Mouse (Mus musculus): ENCODE measurements at regions not wholly inside any gene's neighbourhood (a gene's known extent, or its start where the extent isn't known, plus 50 kb on each side); places are given as distances from the start of the nearest gene placed in this dataset.
A peak's percentile ranks its signal among the peaks of the same experiment; 100 is the strongest.

DNA sequence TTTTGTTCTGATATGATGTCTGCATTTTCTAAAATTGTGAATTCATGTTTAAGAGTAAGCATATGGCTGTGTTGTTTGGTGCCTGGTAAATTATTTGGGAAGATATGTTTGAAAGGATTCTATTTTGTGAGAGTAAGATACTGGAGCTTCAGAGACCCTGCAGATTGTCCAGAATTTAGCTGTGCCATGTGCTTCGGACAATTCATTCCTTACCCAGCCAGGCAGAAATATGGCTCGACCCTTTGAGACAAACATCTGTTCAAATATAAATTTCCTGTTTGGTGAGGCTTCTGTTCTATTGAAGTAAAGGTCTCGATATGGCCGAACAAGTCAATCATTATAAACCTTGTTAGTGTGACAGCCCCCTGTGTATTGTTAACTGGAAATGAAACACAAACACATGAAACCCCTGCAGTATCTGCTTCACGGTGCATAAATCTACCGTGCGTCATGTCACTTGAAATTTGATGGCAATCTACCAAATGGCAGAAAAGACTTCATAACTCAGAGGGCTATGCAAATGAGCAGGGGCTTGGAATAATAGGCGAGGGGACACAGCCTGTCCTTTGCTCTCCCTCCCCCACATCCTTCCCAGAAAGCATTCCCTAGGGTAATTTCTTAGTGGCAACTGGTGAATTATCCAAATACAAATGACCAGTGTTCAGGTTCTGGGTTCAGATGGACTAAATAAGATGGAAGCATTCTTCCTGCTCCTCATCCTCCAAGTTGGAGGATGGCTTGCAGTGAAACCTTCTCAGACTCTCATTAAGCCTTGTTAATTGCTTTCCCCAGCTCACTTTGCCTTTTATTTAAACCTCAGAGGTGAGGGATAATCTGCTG lies 61.8 kb downstream of the Adcyap1 start:
- H3K27ac ChIP-seq (ENCODE audit: low read depth, low read length) = no peak overlapping the region
- 18% methylated on average over 8 of the region's 8 CpGs for WGBS
- no peaks in the 10 kb centered on the region for H3K9me3 ChIP-seq (ENCODE audit: control insufficient read depth, low read length)
- no peak overlapping the region for H3K9ac ChIP-seq (ENCODE audit: low read depth, low read length)
- no peaks in the 10 kb centered on the region for H3K4me1 ChIP-seq (ENCODE audit: control insufficient read depth, insufficient read depth, low read length)
- no peaks in the 10 kb centered on the region for H3K27me3 ChIP-seq (ENCODE audit: control insufficient read depth, insufficient read depth, low read length)
- no peaks in the 10 kb centered on the region for H3K36me3 ChIP-seq (ENCODE audit: control insufficient read depth, insufficient read depth, low read length)
- no peak overlapping the region for H3K4me3 ChIP-seq (ENCODE audit: low read length)
- no peak overlapping the region for H3K4me2 ChIP-seq (replicated peaks; ENCODE audit: low read depth, low read length)
- peak; percentile 32; the same call in 1 of the 2 replicates for ATAC-seq (ENCODE audit: low FRiP score, low TSS enrichment)

DNA sequence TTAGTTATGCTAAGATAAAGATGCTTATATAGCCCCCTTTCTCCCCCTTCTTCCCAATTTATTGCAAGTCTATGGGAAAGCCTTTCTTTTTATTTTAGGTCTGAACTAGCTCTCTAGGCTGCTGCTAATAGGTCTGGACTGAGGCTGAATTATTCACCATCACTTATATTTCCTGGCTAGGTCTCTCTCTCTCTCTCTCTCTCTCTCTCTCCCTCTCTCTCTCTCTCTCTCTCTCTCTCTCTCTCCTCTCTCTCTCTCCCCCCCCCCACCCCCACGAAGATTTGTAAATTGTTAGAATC lies 62.3 kb downstream of the Adcyap1 start:
- Histone ChIP-seq H3K9ac (ENCODE audit: low read depth, low read length) (no peak overlapping the region), H3K4me2 (replicated peaks; ENCODE audit: low read depth, low read length) (no peak overlapping the region), H3K27ac (ENCODE audit: low read depth, low read length) (no peak overlapping the region), H3K27me3 (ENCODE audit: control insufficient read depth, insufficient read depth, low read length) (no peaks in the 10 kb centered on the region), H3K4me1 (ENCODE audit: control insufficient read depth, insufficient read depth, low read length) (no peaks in the 10 kb centered on the region), H3K4me3 (ENCODE audit: low read length) (no peak overlapping the region), H3K36me3 (ENCODE audit: control insufficient read depth, insufficient read depth, low read length) (no peaks in the 10 kb centered on the region), H3K9me3 (ENCODE audit: control insufficient read depth, low read length) (no peaks in the 10 kb centered on the region)
- WGBS = 62% methylated on average over 1 of the region's 1 CpGs
- ATAC-seq (ENCODE audit: low FRiP score, low TSS enrichment) = no peak

DNA sequence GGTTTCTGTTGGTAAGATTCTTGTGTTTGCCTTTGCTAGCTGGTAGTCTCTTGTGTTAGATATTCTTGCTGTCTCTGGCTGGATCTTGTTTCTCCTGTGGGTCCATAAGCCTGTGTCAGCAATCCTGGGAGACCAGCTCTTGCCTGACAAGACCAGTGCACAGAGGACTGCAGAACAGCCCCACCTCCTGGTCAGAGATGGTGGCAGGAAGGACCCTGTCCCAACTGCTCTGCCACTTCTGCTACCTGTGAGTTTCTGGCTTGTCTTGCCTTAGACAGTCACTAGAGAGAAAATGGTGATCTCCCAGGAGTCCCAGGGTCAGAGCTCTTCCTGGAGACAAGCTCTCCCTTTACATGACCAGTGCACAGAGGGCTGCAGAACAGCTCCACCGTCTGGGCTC lies 107.3 kb downstream of the Adcyap1 start:
- no peak overlapping the region for H3K9ac ChIP-seq (ENCODE audit: low read depth, low read length)
- no peak for ATAC-seq (ENCODE audit: low FRiP score, low TSS enrichment)
- no peaks in the 10 kb centered on the region for H3K9me3 ChIP-seq (ENCODE audit: control insufficient read depth, low read length)
- no peak overlapping the region for H3K4me3 ChIP-seq (ENCODE audit: low read length)
- no peaks in the 10 kb centered on the region for H3K4me1 ChIP-seq (ENCODE audit: control insufficient read depth, insufficient read depth, low read length)
- 6% methylated on average over 1 of the region's 1 CpGs for WGBS
- H3K27me3 ChIP-seq (ENCODE audit: control insufficient read depth, insufficient read depth, low read length) = no peaks in the 10 kb centered on the region
- H3K27ac ChIP-seq (ENCODE audit: low read depth, low read length) = no peak overlapping the region
- H3K4me2 ChIP-seq (replicated peaks; ENCODE audit: low read depth, low read length) = no peak overlapping the region
- H3K36me3 ChIP-seq (ENCODE audit: control insufficient read depth, insufficient read depth, low read length) = no peaks in the 10 kb centered on the region

DNA sequence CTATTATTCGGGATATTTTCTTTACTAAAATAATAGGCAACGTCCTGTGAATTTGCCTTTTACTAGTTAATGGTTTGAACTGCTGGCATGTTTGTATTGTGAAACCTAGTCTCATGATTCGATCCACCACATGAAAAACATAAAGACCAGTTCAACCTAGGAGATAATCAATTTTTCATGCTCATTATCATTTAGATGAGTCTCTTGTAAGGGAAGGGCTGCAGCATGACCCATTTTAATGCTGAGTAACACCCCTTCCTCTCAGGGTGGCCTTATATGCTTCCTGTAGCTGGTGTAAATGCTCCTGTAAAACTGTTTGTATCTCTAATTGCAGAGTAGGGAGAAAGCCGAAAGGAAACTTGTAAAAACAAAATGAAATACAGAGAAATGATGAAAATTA lies 113.3 kb downstream of the Adcyap1 start:
- ATAC-seq (ENCODE audit: low FRiP score, low TSS enrichment) = no peak
- 60% methylated on average over 4 of the region's 4 CpGs for WGBS
- H3K9me3 ChIP-seq (ENCODE audit: control insufficient read depth, low read length) = no peaks in the 10 kb centered on the region
- no peaks in the 10 kb centered on the region for H3K27me3 ChIP-seq (ENCODE audit: control insufficient read depth, insufficient read depth, low read length)
- no peaks in the 10 kb centered on the region for H3K4me1 ChIP-seq (ENCODE audit: control insufficient read depth, insufficient read depth, low read length)
- H3K4me2 ChIP-seq (replicated peaks; ENCODE audit: low read depth, low read length) = no peak overlapping the region
- H3K36me3 ChIP-seq (ENCODE audit: control insufficient read depth, insufficient read depth, low read length) = no peaks in the 10 kb centered on the region
- no peak overlapping the region for H3K27ac ChIP-seq (ENCODE audit: low read depth, low read length)
- H3K4me3 ChIP-seq (ENCODE audit: low read length) = no peak overlapping the region
- no peak overlapping the region for H3K9ac ChIP-seq (ENCODE audit: low read depth, low read length)

DNA sequence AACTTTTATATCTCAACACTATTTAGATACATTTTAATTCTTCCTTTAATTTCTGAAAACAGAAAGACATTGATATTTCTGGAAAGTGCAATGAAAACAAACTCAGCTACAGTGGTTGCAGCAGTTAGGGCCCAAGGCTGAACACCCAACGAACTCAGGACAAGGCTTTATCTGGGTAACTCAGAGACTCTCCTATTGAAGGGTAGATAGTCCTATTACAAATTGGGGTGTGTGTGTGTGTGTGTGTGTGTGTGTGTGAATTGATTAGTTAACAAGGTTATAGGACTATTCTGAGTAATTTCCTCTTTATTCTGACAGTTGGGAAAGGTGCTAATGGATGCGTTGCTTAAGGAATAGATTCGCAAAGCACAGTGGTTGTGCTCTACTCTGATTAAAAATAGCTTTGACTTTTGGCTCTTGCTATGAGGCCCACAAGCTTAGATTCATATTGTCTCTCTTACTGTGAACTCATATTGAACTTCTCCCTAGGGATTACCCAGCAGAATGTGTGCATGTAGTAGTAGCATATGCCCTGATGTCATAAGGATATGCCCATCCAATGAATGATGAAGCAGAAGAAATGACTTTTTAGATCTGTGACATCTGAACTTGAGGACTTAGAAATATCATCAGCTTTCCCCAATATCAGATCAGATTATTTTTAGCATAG lies 114.0 kb downstream of the Adcyap1 start:
- no peaks in the 10 kb centered on the region for H3K27me3 ChIP-seq (ENCODE audit: control insufficient read depth, insufficient read depth, low read length)
- ATAC-seq (ENCODE audit: low FRiP score, low TSS enrichment) = no peak
- H3K9ac ChIP-seq (ENCODE audit: low read depth, low read length) = no peak overlapping the region
- no peaks in the 10 kb centered on the region for H3K9me3 ChIP-seq (ENCODE audit: control insufficient read depth, low read length)
- no peaks in the 10 kb centered on the region for H3K4me1 ChIP-seq (ENCODE audit: control insufficient read depth, insufficient read depth, low read length)
- no peaks in the 10 kb centered on the region for H3K36me3 ChIP-seq (ENCODE audit: control insufficient read depth, insufficient read depth, low read length)
- WGBS = 74% methylated on average over 3 of the region's 3 CpGs
- no peak overlapping the region for H3K27ac ChIP-seq (ENCODE audit: low read depth, low read length)
- no peak overlapping the region for H3K4me3 ChIP-seq (ENCODE audit: low read length)
- H3K4me2 ChIP-seq (replicated peaks; ENCODE audit: low read depth, low read length) = no peak overlapping the region

DNA sequence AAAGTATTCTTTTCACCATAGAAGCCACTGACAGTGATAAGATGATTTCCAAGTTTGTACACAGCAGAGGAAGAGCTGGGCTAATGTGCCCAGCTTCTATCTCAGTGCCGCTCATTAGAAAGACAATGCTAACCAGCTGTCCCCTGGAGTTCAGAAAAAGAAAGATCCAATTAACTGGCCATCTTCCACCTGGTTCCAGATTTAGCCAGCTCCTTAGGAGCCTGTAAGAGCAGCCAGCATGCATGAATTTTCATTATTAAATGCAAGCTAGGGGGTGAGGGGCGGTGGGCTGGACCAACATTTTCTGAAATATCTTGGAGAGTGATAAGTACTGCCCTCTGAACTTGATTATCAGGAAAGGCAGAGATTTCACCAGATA lies 114.5 kb downstream of the Adcyap1 start:
- no peaks in the 10 kb centered on the region for H3K9me3 ChIP-seq (ENCODE audit: control insufficient read depth, low read length)
- no peaks in the 10 kb centered on the region for H3K27me3 ChIP-seq (ENCODE audit: control insufficient read depth, insufficient read depth, low read length)
- no peaks in the 10 kb centered on the region for H3K4me1 ChIP-seq (ENCODE audit: control insufficient read depth, insufficient read depth, low read length)
- no peak overlapping the region for H3K4me3 ChIP-seq (ENCODE audit: low read length)
- no peaks in the 10 kb centered on the region for H3K36me3 ChIP-seq (ENCODE audit: control insufficient read depth, insufficient read depth, low read length)
- H3K4me2 ChIP-seq (replicated peaks; ENCODE audit: low read depth, low read length) = no peak overlapping the region
- WGBS = 73% methylated on average over 2 of the region's 2 CpGs
- no peak for ATAC-seq (ENCODE audit: low FRiP score, low TSS enrichment)
- no peak overlapping the region for H3K9ac ChIP-seq (ENCODE audit: low read depth, low read length)
- H3K27ac ChIP-seq (ENCODE audit: low read depth, low read length) = no peak overlapping the region

DNA sequence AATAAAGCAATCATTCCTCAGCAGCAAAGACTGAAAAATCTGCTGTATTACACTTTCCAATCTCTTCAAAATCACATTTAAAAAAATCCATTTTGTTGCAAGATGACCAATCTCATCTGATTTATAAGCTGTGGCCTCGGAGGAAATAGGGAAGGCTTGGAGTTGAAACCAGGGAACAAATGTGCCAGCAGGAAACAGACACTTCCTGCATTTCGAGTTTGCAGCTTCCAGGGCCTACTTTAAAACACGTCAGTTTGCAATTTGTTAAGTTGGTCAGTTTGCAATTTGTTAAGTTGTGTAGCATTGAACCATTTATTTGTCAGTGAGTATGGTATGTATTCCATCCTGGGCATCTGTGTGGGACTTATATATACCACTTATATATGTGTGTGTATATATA lies 115.3 kb downstream of the Adcyap1 start:
- WGBS = 34% methylated on average over 3 of the region's 3 CpGs
- no peak overlapping the region for H3K4me2 ChIP-seq (replicated peaks; ENCODE audit: low read depth, low read length)

DNA sequence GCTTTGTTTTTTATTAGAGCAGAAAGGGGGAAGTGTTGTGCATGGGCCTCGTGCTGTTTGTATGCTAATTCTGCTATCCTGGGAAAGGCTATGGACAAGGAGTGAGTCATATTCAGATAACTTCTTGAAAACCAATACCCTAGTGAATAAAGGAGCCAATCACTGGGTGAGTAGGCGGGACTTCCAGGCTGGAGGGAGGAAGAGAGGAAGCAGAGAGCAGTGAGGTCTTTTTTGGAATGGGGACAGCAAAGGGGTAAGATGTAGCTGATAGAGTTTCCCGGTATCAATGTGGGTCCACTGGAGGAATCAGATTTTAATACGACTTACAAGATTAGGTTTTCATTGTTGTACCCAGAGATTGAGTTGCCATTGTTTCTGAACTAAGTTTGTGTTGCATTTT lies 122.7 kb downstream of the Adcyap1 start:
- Histone ChIP-seq H3K4me2 (replicated peaks; ENCODE audit: low read depth, low read length) (no peak overlapping the region), H3K9me3 (ENCODE audit: control insufficient read depth, low read length) (no peaks in the 10 kb centered on the region), H3K4me1 (ENCODE audit: control insufficient read depth, insufficient read depth, low read length) (no peaks in the 10 kb centered on the region), H3K27me3 (ENCODE audit: control insufficient read depth, insufficient read depth, low read length) (no peaks in the 10 kb centered on the region), H3K4me3 (ENCODE audit: low read length) (no peak overlapping the region), H3K9ac (ENCODE audit: low read depth, low read length) (no peak overlapping the region), H3K36me3 (ENCODE audit: control insufficient read depth, insufficient read depth, low read length) (no peaks in the 10 kb centered on the region), H3K27ac (ENCODE audit: low read depth, low read length) (no peak overlapping the region)
- no peak for ATAC-seq (ENCODE audit: low FRiP score, low TSS enrichment)
- WGBS = 74% methylated on average over 4 of the region's 4 CpGs

More for the DNA sequence above, 115.3 kb downstream of the Adcyap1 start:
- H3K9me3 ChIP-seq (ENCODE audit: control insufficient read depth, low read length) = no peaks in the 10 kb centered on the region
- ATAC-seq (ENCODE audit: low FRiP score, low TSS enrichment) = no peak
- H3K9ac ChIP-seq (ENCODE audit: low read depth, low read length) = no peak overlapping the region
- H3K27ac ChIP-seq (ENCODE audit: low read depth, low read length) = no peak overlapping the region
- no peaks in the 10 kb centered on the region for H3K36me3 ChIP-seq (ENCODE audit: control insufficient read depth, insufficient read depth, low read length)
- no peak overlapping the region for H3K4me3 ChIP-seq (ENCODE audit: low read length)
- H3K4me1 ChIP-seq (ENCODE audit: control insufficient read depth, insufficient read depth, low read length) = no peaks in the 10 kb centered on the region
- H3K27me3 ChIP-seq (ENCODE audit: control insufficient read depth, insufficient read depth, low read length) = no peaks in the 10 kb centered on the region

DNA sequence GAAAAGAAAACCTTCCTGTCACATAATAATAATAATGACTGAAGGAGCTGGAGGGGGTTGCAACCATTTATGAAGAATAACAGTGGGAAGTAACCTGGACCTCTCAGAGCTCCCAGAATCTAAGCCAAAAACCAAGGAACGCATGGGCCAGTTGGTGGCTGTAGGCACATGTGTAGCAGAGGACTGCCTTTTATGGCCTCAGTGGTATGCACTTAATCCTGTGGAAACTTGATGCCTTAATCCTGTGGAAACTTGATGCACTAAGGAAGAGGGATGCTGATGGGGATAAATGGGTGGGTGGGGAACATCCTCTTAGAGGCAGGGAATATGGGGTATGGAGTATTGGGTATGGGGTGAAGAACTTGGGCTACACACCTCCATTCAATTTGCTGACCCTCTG lies 138.8 kb downstream of the Adcyap1 start:
- H3K27ac ChIP-seq (ENCODE audit: low read depth, low read length) = no peak overlapping the region
- no peaks in the 10 kb centered on the region for H3K36me3 ChIP-seq (ENCODE audit: control insufficient read depth, insufficient read depth, low read length)
- H3K9ac ChIP-seq (ENCODE audit: low read depth, low read length) = no peak overlapping the region
- no peaks in the 10 kb centered on the region for H3K27me3 ChIP-seq (ENCODE audit: control insufficient read depth, insufficient read depth, low read length)
- H3K9me3 ChIP-seq (ENCODE audit: control insufficient read depth, low read length) = 0 out of 2 replicates have a peak, but pooled peaks cover under 1% of the 10 kb centered on the region
- ATAC-seq (ENCODE audit: low FRiP score, low TSS enrichment) = no peak
- no peak overlapping the region for H3K4me2 ChIP-seq (replicated peaks; ENCODE audit: low read depth, low read length)
- no peaks in the 10 kb centered on the region for H3K4me1 ChIP-seq (ENCODE audit: control insufficient read depth, insufficient read depth, low read length)
- WGBS = 86% methylated on average over 1 of the region's 1 CpGs
- H3K4me3 ChIP-seq (ENCODE audit: low read length) = no peak overlapping the region
